Mouse (Mus musculus) small intestine, adult 2 months (tissue): ENCODE results near the gene Lamtor5.

Experiments used
- CTCF ChIP-seq: fragments of 200-500 bp; IDR thresholded peaks from 2 replicates; pipeline ENCODE4 v1.5.1; 2012; ENCODE audit warnings: low read depth, mild to moderate bottlenecking, control low read depth, inconsistent platforms, low read length, moderate library complexity, mixed read lengths; ENCODE audit not compliant: insufficient replicate concordance, insufficient read length; ENCODE audit errors: extremely low read depth
- POLR2A ChIP-seq: fragments of 200-500 bp; IDR thresholded peaks from 2 replicates; pipeline ENCODE4 v1.6.1; 2012; ENCODE audit warnings: low read depth, mild to moderate bottlenecking, control low read depth, inconsistent platforms, low read length, moderate library complexity

- TF ChIP-seq CTCF (no peak), POLR2A (no peak)
These were observed 20.7 kb upstream of the Lamtor5 start for GRCm38 (mm10) chr3:107257924-107258323.
